Mouse (Mus musculus) retina, embryonic 14.5 days (tissue): Measurements from ENCODE around the gene Cgrrf1.

Experiments
- DNase-seq: peaks from one replicate; pipeline ENCODE4 v3.0.0-alpha.2; 2015; ENCODE audit warnings: low spot score

Gene Cgrrf1

DNA sequence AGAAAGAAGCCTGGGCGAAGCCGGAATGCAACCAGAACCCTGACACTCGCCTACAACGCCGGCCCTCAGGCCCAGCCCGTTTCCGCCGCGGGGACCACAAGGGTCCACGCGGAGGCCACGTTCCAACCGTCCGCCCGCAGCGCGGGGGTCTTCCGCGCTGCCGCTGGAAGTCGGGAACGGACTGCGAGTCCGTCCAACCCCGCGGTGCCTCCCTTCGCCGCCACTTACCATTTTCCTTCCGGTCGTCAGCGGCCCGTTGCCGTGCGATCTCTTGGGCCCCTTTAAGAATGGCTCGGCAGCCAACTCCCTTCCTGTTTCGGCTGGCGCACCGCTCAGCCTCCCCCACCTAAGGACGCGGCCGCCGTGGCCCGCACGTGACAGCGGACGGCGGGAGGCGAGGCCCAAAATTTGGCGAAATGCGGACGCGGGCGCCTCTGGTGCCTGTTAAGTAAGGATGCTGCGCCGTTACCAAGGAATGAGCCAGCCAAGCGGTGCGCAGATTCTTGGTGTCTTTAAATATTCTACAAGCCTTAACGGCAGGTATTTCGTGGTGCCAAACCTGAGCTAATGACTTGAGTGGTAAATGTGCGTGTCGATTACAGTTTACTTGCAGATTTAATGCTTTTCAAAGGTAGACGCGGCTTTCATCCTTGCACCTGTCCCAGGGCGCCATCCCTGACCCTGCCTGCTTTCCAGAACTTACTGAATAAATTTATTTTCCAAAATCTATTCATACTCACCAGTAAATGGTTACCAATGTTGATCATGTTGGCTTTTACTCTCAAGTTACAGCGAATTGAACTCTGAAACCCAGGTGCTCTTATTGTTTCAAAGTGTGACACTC, 9.8 kb upstream of the Cgrrf1 start, which contains the start of gene Gmfb:
Gene Gmfb (minus strand): TSS at position 370 of the 844 bp plus-strand sequence.
- peak; percentile 93 for DNase-seq

DNA sequence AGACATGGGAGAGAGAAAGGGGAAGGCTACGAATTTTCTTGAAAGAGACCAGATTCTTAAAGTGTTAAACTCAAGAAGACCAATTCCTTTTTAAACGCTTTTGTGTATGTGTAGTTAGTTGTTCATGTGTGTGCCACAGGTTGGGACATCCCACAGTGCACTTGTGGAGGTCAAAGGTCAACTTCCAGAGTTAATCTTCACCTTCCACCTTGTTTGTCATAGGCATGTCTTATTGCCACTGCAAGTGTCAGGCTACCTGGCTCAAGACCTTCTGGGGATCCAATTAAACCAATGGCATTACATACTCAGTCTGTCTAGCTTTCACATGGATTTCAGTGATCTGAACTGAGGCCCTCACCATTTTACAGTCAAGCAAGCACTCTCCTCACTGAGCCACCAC, 7.9 kb upstream of the Cgrrf1 start:
- no peak for DNase-seq

DNA sequence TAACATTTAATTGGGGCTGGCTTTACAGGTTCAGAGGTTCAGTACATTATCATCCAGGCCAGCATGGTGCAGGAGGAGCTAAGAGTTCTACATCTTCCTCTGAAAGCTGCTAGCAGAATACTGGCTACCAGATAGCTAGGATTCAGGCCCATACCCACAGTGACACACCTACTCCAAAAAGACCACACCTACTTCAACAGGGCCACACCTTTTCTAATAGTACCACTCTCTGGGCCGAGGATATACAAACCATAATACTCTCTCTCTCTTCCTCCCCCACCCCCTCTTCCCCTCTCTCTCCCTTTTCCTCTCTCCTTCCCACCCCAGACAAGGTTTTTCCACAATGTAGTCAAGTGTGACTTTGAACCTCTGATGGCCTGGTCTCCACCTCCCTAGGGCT, 4.5 kb upstream of the Cgrrf1 start:
- no peak for DNase-seq

DNA sequence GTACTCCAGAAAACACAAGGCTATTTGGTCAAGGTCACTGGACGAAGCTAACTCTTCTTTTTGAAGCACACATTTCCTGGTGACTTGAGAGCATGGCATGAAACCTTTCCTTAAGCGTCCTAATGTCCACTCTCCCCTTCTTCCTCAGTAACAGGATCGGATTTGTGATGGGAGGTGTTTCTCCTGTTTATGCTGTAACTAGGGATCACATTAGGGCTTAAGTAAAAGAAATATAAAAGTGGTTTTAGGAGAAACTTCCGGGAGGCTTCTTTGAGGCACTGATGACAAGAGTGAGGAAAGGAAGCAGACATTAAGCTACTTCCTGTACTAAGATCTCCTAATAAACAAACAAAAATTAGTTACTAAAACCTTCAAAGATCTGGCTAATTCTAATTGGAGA, 630 bp upstream of the Cgrrf1 start:
- no peak for DNase-seq

DNA sequence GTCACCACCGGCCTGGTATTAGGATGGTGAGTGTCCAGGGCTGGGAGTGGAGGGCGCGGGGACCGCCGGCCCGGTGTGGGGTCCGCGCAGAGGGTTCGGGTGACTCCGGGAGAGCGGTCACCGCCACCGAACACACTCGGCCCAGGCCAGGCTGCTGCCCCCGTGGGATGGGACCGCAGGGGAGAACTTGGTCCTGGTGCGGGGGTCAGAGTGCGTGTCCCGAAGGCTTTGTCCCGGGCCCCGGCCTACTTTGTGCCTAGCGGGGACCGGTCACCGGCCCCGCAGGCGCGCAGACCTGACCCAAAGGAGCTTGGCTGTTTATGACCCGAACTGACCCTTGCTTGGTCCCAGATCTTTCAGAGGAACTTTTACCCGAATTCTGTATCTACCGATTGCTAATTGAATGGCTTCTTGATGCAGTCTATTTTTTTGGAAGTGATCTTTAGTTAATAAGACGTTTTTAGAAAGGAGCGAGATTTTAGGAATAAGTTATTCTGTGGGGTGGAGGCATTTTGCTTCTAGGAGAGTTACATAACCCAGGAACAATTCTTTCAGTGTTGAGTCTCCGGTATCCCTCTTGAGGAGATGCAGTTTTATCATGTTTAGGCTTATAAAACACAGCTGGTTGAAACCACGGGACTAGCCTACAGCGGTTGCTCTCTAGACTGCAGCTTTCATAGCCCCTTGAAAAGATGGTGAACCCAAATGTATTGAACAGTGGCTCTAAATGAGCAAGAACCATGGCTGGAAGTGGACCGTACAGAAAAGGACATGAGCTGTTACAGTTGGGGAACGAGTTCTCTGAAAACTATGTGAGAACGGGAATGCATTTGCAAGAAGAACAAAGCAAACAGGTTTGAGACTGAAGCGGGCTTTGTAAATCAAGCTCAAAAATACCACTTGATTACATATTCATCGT, 688 bp downstream of the Cgrrf1 start:
- DNase-seq = no peak

DNA sequence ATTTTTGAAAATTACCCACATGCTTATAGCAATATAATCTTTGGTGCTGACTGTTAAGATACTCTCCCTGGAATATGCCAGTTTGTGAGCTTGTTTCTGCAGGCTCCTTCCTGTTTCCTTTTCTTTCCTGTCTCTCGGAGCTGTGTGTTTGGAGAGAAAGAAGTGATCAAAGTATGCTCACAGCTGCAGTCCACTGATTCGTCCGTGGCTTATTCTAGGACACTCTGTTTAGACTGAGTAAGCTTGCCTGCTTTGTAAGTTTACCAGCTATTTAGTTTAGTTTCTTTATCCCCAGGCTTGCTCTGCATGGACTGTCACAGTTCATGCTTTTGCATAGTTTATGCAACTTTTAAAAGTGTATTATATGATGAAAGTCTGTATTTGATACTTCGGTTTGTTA, 7.4 kb downstream of the Cgrrf1 start:
- no peak for DNase-seq

DNA sequence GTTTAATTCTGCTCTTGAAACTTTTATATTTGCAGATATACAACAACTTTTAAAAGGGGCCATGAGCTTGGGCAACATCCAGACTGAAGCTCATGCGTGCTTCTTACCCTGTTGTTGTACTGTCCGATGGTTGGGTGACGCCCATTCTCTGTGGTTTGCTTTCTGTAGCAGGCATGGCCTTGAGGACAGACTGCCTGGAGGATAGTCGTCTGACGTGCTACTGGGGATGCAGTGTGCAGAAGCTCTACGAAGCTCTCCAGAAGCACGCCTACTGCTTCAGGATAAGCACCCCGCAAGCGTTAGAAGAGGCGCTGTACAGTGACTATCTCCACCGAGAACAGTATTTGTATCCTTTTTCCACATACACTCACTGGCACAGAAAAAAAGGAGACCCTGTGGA, 13.8 kb downstream of the Cgrrf1 start:
- DNase-seq = no peak

DNA sequence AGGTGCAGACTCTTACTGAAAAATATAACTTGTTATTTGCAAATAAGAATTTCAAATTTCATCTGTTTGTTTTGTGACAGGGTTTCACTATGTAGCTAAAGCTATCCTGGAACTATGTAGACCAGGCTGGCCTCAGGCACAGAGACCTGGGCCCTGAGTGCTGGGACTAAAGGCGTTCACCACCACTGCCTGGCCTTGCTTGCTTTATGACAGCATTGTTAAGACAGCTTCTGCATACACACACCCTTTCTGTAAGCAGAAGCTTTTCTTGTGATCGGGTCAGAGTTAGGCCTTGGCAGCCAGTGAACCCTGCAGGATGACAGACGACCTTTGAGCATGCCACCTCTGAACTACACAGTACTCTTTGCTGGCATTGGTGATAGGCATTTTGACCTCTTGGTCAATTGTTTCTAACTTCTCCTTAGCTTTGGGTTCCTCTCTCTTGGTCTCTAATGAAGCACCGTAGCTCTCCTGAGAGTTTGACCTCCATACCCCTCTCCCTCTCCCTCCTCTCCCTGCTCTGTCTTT, 16.2 kb downstream of the Cgrrf1 start:
- DNase-seq = no peak

DNA sequence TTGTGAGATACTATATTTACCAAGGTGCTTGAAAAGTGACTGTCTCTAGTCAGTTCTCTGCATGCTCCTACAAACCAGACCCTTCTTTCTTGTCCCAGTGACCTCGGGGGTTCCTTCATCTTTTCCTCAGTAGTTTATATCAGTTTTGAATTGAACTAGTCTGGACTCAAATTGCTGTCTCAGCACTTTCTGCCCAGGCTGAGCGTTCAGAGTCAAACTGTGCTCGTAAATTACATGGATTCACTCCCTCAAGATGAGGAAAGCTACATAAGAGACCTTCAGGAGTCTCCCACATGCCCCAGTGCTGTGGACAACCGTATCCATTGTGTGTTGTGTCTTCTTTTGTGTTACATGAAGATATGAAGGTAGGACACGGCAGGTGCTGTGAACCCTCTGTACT, 16.8 kb downstream of the Cgrrf1 start:
- DNase-seq = no peak

DNA sequence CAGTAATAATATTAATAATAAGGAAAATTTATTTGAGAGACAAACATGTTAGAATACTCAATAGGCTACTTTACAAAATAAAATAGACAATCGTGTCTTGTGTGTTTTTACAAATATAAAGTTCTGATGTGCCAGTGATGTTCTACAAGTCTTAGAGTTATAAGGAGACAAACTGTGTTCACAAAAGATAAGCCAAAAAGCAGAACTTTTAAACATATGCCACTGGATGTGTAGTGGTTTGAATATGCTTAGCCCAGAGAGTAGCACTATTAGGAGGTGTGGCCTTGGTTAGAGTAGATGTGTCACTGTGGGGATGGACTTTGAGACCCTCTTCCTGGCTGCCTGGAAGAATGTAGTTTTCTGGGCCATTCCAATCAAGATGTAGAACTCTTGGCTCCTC, 17.8 kb downstream of the Cgrrf1 start:
- no peak for DNase-seq

DNA sequence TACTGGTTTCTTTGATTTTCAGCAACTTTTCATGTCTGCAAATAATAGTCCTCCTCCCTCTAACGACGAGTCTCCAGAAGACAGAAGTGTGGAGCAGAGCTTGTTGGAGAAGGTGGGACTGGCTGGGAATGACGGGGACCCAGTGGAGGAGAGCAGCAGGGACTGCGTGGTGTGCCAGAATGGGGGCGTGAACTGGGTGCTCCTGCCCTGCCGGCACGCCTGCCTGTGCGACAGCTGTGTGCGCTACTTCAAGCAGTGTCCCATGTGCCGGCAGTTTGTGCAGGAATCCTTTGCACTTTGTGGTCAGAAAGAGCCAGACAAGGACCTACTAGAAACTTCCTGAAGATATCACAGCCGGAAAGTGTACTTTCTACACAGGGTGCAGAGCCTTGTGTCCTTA, 21.8 kb downstream of the Cgrrf1 start:
- no peak for DNase-seq

DNA sequence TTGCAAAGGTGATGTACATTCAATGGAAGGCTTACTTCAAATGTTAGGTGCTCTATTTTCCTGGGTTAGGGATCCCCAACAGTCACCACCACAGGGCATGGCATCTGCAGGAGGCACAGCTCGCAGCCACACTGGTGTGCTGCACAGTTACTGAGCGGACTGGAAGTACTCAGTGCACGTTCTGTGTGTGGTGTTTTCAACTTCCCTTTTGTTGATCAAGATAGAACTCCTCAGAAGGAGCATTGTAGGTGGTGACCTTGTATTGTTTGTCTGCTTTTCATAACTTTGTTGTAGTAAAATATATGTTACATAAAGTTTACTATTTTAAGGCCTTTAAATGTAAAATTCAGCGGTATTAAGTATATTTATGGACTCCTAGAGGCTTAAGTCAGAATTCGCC, 31.0 kb downstream of the Cgrrf1 start:
- no peak for DNase-seq

DNA sequence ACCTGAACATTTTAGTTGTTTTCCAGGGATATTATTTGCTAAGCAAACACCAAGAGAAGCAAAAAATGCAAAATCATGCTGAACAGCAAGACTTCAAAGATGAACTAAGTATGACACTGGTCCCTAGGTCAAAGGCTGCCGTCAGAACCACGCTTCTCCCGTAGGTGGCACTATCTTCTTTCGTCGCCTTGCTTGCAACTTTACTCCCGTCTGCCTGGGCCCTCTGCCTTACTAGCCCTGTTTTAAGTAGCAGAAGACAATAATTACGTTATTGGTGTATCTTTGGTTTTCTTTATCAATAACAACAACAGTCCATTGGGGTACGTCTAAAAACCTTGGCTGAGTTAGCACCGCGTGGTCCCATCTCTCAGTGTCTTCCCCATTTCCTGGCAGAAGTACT, 49.0 kb downstream of the Cgrrf1 start:
- DNase-seq = peak; percentile 81

DNA sequence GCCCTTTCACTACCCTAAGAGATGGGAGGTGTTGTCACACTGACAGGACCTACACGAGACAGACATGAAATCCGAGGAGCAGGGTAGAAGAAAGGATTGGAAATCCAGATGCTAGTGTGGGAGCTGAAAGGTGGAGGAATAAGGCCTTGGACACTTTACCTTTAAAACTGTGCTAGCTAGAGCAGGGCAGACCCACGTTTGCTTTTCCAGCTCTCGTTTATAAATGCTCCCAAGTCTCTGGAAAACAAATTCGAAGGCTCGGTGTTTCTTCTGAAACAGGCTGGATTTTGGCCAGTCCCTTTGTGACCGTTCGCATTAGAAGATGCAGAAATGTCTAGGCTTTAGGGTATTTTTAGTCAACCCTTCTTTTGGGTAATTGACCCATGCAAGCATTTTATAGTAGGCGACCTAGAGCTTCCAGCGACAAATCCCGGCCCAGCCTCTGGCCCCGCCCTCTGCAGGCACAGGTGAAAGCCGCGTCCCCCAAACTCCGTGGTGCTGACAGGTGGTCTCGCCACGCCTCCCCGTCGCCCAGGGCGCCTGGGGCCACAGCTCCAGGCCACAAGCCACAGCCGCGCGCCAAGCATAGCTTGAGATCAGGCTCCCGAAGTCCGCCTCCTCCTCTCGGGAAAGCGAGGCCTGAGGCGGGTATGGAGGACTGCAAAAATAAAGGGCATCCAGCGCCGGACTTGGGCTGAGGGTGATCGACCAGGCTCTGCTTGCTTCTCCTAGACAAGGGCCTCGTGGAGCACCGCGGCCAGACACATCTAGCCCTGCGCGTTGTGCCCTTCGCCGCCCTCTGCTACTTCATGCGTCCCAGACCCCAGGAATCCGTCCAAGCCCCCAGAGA, 49.9 kb downstream of the Cgrrf1 start:
- DNase-seq = peak; percentile 2

DNA sequence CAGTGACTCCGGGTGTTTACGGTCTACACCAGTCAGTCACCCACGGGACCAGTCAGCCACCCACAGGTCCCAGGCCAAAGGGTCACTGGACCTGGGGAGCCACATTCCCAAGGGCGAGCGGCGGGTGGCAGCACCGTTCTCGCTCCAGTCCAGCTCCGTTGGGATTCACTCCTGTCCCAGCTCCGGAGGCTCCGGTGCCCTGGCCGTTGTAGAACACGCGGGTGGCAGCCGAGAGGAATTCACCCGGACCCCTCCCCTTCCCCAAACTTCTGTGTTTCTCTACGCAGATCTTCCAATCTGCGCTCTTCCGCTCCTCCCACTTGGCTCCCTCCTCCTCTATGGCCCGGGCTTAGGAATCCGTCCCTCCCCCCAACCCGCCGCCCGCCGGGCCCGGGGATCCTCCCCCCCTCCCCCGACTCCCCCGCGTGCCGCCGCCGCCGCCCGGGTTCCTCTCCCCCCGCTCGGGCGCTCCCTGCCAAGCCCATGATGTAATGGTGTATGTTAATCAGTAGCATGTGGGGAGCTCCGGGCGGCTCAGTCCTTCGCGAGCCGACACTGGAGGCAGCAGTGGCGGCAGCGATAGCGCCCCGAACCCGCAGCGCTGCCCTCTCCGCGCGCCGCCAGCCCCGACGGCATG, 50.6 kb downstream of the Cgrrf1 start, which contains the start of gene Samd4:
Gene Samd4 (plus strand): TSS at position 424 of the 637 bp plus-strand sequence.
- DNase-seq = peak; percentile 73

DNA sequence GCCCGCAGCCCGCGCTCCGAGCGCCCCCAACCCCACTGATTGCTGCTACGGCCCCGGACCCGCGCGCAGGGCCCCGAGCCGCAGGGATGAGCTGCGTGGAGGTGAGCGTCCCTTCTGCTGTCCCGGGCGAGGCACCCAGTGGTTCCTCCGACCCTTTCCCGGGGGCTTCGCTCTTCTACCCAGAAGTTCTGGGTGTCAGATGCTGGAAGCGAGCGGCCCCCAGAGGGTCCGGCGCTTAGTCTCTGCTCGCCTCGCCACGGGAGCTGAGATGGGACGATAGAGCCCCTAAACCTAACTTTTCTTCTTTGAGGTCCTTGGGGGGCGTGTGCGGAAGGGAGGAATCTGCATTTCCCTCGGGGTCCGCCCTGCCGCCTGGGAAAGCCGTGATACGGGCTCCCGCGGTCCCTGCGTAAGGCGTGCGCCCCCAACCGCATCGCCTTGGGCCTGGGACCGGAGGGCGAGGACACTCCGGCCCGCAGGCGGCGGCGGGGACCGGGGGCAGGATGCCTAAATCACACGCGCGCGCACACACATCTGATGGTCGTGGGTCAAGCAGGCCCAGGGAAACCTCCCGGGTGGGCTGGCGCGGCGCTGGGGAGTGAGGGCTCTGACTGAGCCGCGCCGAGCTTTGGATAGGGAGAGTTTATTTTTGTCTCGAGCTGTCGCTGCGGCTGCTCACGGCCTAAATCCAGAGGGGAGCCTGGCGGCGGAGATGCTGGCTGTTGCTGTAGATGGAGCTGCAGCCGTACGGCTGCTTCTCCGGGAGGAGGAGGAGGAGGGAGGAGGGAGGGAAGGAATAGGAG, 51.3 kb downstream of the Cgrrf1 start:
- peak; percentile 65 for DNase-seq

DNA sequence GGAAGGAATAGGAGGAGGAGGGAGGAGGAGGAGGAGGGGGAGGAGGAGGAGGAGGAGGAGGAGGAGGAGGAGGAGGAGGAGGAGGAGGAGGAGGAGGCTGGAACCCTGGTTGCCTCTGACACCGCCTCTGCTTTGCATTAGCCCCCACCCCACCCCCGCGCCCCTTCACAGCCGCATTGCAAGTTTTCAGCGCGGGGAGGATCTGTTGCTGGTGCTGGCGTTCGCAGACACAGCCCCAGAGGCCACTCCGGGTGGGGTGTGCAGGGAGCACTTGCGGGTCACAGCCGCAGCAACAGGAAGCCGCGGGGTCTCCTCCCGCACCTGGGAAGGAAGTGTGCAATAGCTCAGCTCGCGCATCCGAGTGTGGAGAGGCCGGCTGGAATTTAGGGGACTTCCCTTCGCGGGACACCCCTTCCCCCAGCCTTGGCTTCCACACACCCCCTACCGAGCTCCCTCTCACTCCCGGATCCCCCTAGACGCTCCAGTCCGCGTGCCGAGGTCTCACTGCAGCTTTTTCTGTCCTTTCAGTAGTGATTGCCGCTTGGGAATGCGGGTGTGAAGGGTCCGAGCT, 52.0 kb downstream of the Cgrrf1 start:
- DNase-seq = peak; percentile 43

DNA sequence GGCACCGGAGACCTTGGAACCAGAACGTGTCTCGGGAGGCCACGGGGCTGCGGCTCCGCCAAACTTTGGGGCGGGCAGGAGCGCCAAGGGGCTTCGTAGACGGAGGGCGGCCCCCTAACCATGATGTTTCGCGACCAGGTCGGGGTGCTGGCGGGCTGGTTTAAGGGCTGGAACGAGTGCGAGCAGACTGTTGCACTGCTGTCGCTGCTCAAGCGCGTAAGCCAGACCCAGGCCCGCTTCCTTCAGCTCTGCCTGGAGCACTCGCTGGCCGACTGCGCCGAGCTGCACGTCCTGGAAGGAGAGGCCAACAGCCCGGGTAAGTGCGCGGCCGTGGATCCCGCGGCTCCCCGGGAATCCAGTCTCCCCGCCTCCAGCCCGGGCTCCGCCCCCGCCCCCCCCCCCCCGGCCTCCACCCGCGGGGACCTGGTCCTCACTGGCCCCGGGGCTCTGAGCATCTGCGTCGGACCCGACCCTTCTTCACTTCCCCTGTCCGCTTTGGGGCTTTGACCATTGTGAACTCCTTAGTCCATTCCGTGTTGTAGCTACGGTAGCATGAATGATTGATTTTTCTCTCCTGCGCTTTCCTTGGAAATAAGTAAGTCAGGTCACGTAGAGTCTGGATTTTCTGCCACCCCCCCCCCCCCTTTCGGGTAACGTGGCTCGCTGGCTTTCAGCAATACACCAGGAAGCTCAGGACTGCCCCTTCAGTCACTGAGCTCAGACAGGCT, 52.9 kb downstream of the Cgrrf1 start:
- DNase-seq = peak; percentile 72

DNA sequence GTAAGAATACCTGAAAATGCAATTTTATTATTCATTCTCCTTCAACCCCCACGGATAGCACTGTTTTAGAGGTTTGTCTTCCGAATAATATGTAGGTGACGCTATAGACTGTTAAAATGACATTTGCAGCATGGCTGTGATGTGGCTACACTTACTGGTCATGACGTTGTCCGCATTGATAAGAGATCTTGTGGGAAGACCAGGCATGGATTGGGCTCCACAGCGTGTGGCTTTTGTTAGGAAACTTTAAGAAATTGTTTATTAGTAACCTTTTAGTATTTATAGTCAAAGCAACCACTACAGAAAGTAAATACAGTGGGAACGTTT, 53.5 kb downstream of the Cgrrf1 start:
- no peak for DNase-seq
